Mouse (Mus musculus): ENCODE results near the gene Grb7. TPM values are rescaled to one million over a fixed set of nuclear protein-coding genes. Genes with fewer than 3 reads are reported as not detected.
A peak's percentile ranks its signal among the peaks of the same experiment; 100 is the strongest.

Gene Grb7
- polyA plus RNA-seq (2011; ENCODE audit: insufficient read depth, insufficient read length, low replicate concordance, missing spikeins), result 0.85 TPM in 1 of 2 replicates, not detected in the other

GRCm38 (mm10) chr11:98446213-98446561 lies at the start of gene Grb7:
Grb7 (plus strand) TSS chr11:98446394.
- no peak within 1 kb of the TSS for H3K4me3 ChIP-seq (replicated peaks; ENCODE audit: control insufficient read depth, low read depth, low read length)
- no peak within 1 kb of the TSS for H3K27ac ChIP-seq (ENCODE audit: control insufficient read depth, insufficient read depth, low read depth, low read length, poor library complexity)
- no peaks in the 10 kb centered on the region for H3K4me1 ChIP-seq (ENCODE audit: control insufficient read depth, insufficient read depth, low read length)
- TF ChIP-seq POLR2A (IDR thresholded peaks at IDR 0.05; ENCODE audit: borderline replicate concordance, control insufficient read depth, low read depth, low read length) (no peak), CTCF (IDR thresholded peaks at IDR 0.05; ENCODE audit: control insufficient read depth, insufficient read depth, low read length) (no peak)
- 41% methylated on average over 5 of the region's 5 CpGs for WGBS

- 88% methylated on average over 7 of the region's 7 CpGs for WGBS
- Histone ChIP-seq H3K4me3 (replicated peaks; ENCODE audit: control insufficient read depth, low read depth, low read length) (no peak overlapping the region), H3K4me1 (ENCODE audit: control insufficient read depth, insufficient read depth, low read length) (peaks cover 2% of the 10 kb centered on the region), H3K27ac (ENCODE audit: control insufficient read depth, insufficient read depth, low read depth, low read length, poor library complexity) (no peak overlapping the region)
- no peak for TF ChIP-seq CTCF (IDR thresholded peaks at IDR 0.05; ENCODE audit: control insufficient read depth, insufficient read depth, low read length)
- TF ChIP-seq POLR2A (IDR thresholded peaks at IDR 0.05; ENCODE audit: borderline replicate concordance, control insufficient read depth, low read depth, low read length), result no peak
These were observed 48.2 kb upstream of the Grb7 start for GRCm38 (mm10) chr11:98397946-98398345.

DNA sequence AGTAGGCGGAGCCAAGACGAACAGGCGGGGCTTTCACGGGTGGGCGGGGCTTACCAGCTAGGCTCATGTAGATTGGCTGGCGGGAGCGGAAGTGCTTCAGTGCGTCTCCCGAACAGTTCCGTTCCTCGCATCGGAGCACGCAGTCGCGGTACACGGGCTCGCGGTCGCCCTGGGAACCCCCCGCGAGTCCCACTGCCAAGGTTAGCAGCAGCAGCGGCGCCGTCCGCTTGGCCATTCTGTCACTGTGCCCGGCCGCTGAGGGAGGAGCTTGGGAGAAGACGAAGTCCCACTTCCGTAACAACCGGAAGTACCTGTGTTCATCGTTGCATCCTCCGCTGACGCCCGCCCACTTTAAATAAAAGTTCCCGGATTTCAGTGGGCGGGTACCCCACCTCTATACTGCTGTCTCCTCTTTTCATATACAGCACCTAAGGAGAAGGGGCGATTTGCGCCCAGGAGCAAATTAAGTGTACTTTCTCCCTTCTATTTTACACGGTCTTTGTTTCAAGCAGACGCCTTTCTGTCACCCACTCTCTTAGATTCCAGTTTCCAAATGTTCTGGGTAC lies 46.0 kb upstream of the Grb7 start, which contains the start of gene Pgap3:
Gene Pgap3 (minus strand): TSS at position 330 of the 566 bp plus-strand sequence.
- peak within 1 kb of the TSS; percentile 97 for H3K27ac ChIP-seq (ENCODE audit: control insufficient read depth, insufficient read depth, low read depth, low read length, poor library complexity)
- no peaks in the 10 kb centered on the region; the same call in 1 of the 2 replicates for H3K4me1 ChIP-seq (ENCODE audit: control insufficient read depth, insufficient read depth, low read length)
- TF ChIP-seq CTCF (IDR thresholded peaks at IDR 0.05; ENCODE audit: control insufficient read depth, insufficient read depth, low read length) (no peak), POLR2A (IDR thresholded peaks at IDR 0.05; ENCODE audit: borderline replicate concordance, control insufficient read depth, low read depth, low read length) (peak; percentile 55; the same call in 1 of the 2 replicates)
- WGBS, result under 1% methylated on average over 40 of the region's 40 CpGs
- H3K4me3 ChIP-seq (replicated peaks; ENCODE audit: control insufficient read depth, low read depth, low read length), result peak within 1 kb of the TSS; percentile 91

GRCm38 (mm10) chr11:98400816-98401215 lies 45.4 kb upstream of the Grb7 start:
- Histone ChIP-seq H3K4me1 (ENCODE audit: control insufficient read depth, insufficient read depth, low read length) (no peaks in the 10 kb centered on the region; the same call in 1 of the 2 replicates), H3K4me3 (replicated peaks; ENCODE audit: control insufficient read depth, low read depth, low read length) (no peak overlapping the region), H3K27ac (ENCODE audit: control insufficient read depth, insufficient read depth, low read depth, low read length, poor library complexity) (no peak overlapping the region)
- TF ChIP-seq POLR2A (IDR thresholded peaks at IDR 0.05; ENCODE audit: borderline replicate concordance, control insufficient read depth, low read depth, low read length), result no peak
- TF ChIP-seq CTCF (IDR thresholded peaks at IDR 0.05; ENCODE audit: control insufficient read depth, insufficient read depth, low read length), result no peak
- WGBS, result 48% methylated on average over 3 of the region's 3 CpGs

GRCm38 (mm10) chr11:98406621-98407020 lies 39.6 kb upstream of the Grb7 start:
- no peaks in the 10 kb centered on the region for H3K4me1 ChIP-seq (ENCODE audit: control insufficient read depth, insufficient read depth, low read length)

DNA sequence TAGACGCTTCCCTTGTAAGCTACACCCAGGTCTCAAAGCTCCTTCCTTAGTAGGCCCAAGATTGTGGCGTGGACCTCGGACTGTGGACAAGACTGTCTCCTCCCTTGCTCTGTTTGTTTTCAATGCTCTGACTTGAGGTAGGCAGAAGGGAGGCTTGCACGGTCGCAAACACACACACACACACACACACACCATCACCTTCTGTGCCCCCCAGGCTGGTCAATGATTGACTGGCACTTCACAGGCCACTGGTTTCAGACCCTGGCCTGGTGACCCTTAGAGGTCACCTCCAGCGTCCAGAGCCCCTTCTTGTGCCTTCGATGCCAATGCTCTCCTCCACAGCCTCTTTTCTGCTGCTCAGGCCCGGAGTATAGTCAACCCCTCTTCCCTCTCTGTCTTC lies 37.3 kb upstream of the Grb7 start:
- Histone ChIP-seq H3K4me1 (ENCODE audit: control insufficient read depth, insufficient read depth, low read length) (no peaks in the 10 kb centered on the region), H3K27ac (ENCODE audit: control insufficient read depth, insufficient read depth, low read depth, low read length, poor library complexity) (no peak overlapping the region), H3K4me3 (replicated peaks; ENCODE audit: control insufficient read depth, low read depth, low read length) (no peak overlapping the region)
- 66% methylated on average over 8 of the region's 8 CpGs for WGBS
- TF ChIP-seq CTCF (IDR thresholded peaks at IDR 0.05; ENCODE audit: control insufficient read depth, insufficient read depth, low read length), result no peak
- TF ChIP-seq POLR2A (IDR thresholded peaks at IDR 0.05; ENCODE audit: borderline replicate concordance, control insufficient read depth, low read depth, low read length), result no peak

More at GRCm38 (mm10) chr11:98406621-98407020, 39.6 kb upstream of the Grb7 start:
- Histone ChIP-seq H3K4me3 (replicated peaks; ENCODE audit: control insufficient read depth, low read depth, low read length) (no peak overlapping the region), H3K27ac (ENCODE audit: control insufficient read depth, insufficient read depth, low read depth, low read length, poor library complexity) (no peak overlapping the region)
- WGBS, result 75% methylated on average over 6 of the region's 6 CpGs
- TF ChIP-seq CTCF (IDR thresholded peaks at IDR 0.05; ENCODE audit: control insufficient read depth, insufficient read depth, low read length), result no peak
- no peak for TF ChIP-seq POLR2A (IDR thresholded peaks at IDR 0.05; ENCODE audit: borderline replicate concordance, control insufficient read depth, low read depth, low read length)

GRCm38 (mm10) chr11:98409341-98409822 lies 36.8 kb upstream of the Grb7 start:
- TF ChIP-seq POLR2A (IDR thresholded peaks at IDR 0.05; ENCODE audit: borderline replicate concordance, control insufficient read depth, low read depth, low read length), result no peak
- WGBS, result 7% methylated on average over 10 of the region's 10 CpGs
- Histone ChIP-seq H3K4me1 (ENCODE audit: control insufficient read depth, insufficient read depth, low read length) (no peaks in the 10 kb centered on the region), H3K27ac (ENCODE audit: control insufficient read depth, insufficient read depth, low read depth, low read length, poor library complexity) (no peak overlapping the region), H3K4me3 (replicated peaks; ENCODE audit: control insufficient read depth, low read depth, low read length) (no peak overlapping the region)

- Histone ChIP-seq H3K27ac (ENCODE audit: control insufficient read depth, insufficient read depth, low read depth, low read length, poor library complexity) (peak within 1 kb of the TSS; percentile 7; the same call in 1 of the 2 replicates), H3K4me1 (ENCODE audit: control insufficient read depth, insufficient read depth, low read length) (no peaks in the 10 kb centered on the region), H3K4me3 (replicated peaks; ENCODE audit: control insufficient read depth, low read depth, low read length) (no peak within 1 kb of the TSS)
- no peak for TF ChIP-seq CTCF (IDR thresholded peaks at IDR 0.05; ENCODE audit: control insufficient read depth, insufficient read depth, low read length)
- 0 out of 2 replicates have a peak, but pooled peaks have one; percentile 10 for TF ChIP-seq POLR2A (IDR thresholded peaks at IDR 0.05; ENCODE audit: borderline replicate concordance, control insufficient read depth, low read depth, low read length)
- under 1% methylated on average over 49 of the region's 49 CpGs for whole genome bisulfite sequencing
These were observed 33.9 kb upstream of the Grb7 start, which contains the start of gene Erbb2 for GRCm38 (mm10) chr11:98412273-98412796. Erbb2 (plus strand) TSS chr11:98412470.

Data from bone marrow, adult 2 months (tissue).